Mouse (Mus musculus) hindbrain, embryonic 16.5 days (tissue): ENCODE measurements around the gene Tm6sf2. TPM values are rescaled to one million over a fixed set of nuclear protein-coding genes. Genes with fewer than 3 reads are reported as not detected.
A peak's percentile ranks its signal among the peaks of the same experiment; 100 is the strongest.

Experiments
- ATAC-seq: fragments of 200-750 bp; cut with Nextera tagmentation; 2 replicates; pipeline ENCODE4 v1.8.0; 2017; ENCODE audit warnings: moderate TSS enrichment, moderate library complexity
- H3K27ac ChIP-seq: fragments of 300-500 bp; sonication (generic); 2 replicates; pipeline ENCODE4 v1.5.1; 2014; ENCODE audit warnings: low read depth, mild to moderate bottlenecking, control low read depth, low read length, moderate library complexity
- H3K27me3 ChIP-seq: fragments of 300-500 bp; sonication (generic); replicated peaks from 2 replicates; pipeline ENCODE4 v1.6.1; 2014; ENCODE audit warnings: low read length; ENCODE audit not compliant: control insufficient read depth, insufficient read depth
- H3K36me3 ChIP-seq: fragments of 300-500 bp; sonication (generic); 2 replicates; pipeline ENCODE4 v1.6.1; 2014; ENCODE audit warnings: mild to moderate bottlenecking, low read length, moderate library complexity, mixed read lengths; ENCODE audit not compliant: control insufficient read depth, insufficient read depth
- H3K4me1 ChIP-seq: fragments of 300-500 bp; sonication (generic); 2 replicates; pipeline ENCODE4 v1.6.1; 2014; ENCODE audit warnings: low read depth, low read length; ENCODE audit not compliant: control insufficient read depth, insufficient read depth
- H3K4me2 ChIP-seq: fragments of 300-500 bp; sonication (generic); 2 replicates; pipeline ENCODE4 v1.6.1; 2014; ENCODE audit warnings: mild to moderate bottlenecking, low read length, control low read depth, moderate library complexity
- H3K4me3 ChIP-seq: fragments of 300-500 bp; sonication (generic); 2 replicates; pipeline ENCODE4 v1.5.1; 2014; ENCODE audit warnings: mild to moderate bottlenecking, low read length, control low read depth, moderate library complexity
- H3K9ac ChIP-seq: fragments of 300-500 bp; sonication (generic); 2 replicates; pipeline ENCODE4 v1.6.1; 2014; ENCODE audit warnings: low read depth, mild to moderate bottlenecking, control low read depth, low read length, moderate library complexity
- H3K9me3 ChIP-seq: fragments of 300-500 bp; sonication (generic); 2 replicates; pipeline ENCODE4 v1.6.1; 2014; ENCODE audit warnings: mild to moderate bottlenecking, low read length, moderate library complexity; ENCODE audit not compliant: control insufficient read depth
- WGBS: fragments of 180-500 bp; shearing (Covaris S2); extraction: QIAGEN DNeasy Blood & Tissue Kit; methylation state at CpG from one replicate; pipeline ENCODE4 v1.1.7; 2014; 5-methylcytosine and 5-hydroxymethylcytosine counted together
- polyA plus RNA-seq: library from polyadenylated mRNA; unstranded; fragments of >200 nt; fragmentation: Nextera tagmentation; extraction: Ambion mirVana; gene quantifications from 2 replicates; pipeline ENCODE4 v1.2.1, GENCODE M21; 2015

Gene Tm6sf2
- polyA plus RNA-seq, result 1.2 and 1.4 TPM in 2 replicates

- H3K9ac ChIP-seq, result no peak within 1 kb of the TSS
- no peaks in the 10 kb centered on the region for H3K27me3 ChIP-seq
- no peak within 1 kb of the TSS; the same call in 1 of the 2 replicates for H3K27ac ChIP-seq
- ATAC-seq, result peak; percentile 50
- H3K9me3 ChIP-seq, result no peaks in the 10 kb centered on the region
- H3K4me2 ChIP-seq, result peak within 1 kb of the TSS; percentile 34; the same call in 1 of the 2 replicates
- peaks cover 33% of the 10 kb centered on the region for H3K36me3 ChIP-seq
- no peak within 1 kb of the TSS for H3K4me3 ChIP-seq
- 15% methylated on average over 16 of the region's 27 CpGs for WGBS
- no peaks in the 10 kb centered on the region; the same call in 1 of the 2 replicates for H3K4me1 ChIP-seq
Observed at GRCm38 (mm10) chr8:70072441-70073069, at the start of gene Tm6sf2. Gene Tm6sf2, plus strand, starts transcription at chr8:70072924.

GRCm38 (mm10) chr8:70023596-70023995, 49.1 kb upstream of the Tm6sf2 start:
- no peak overlapping the region for H3K9ac ChIP-seq
- no peaks in the 10 kb centered on the region for H3K9me3 ChIP-seq
- no peak overlapping the region for H3K4me2 ChIP-seq
- H3K36me3 ChIP-seq, result peaks cover 86% of the 10 kb centered on the region
- no peaks in the 10 kb centered on the region for H3K4me1 ChIP-seq
- no peak overlapping the region for H3K27ac ChIP-seq
- ATAC-seq, result no peak; the same call in 1 of the 2 replicates
- no peaks in the 10 kb centered on the region for H3K27me3 ChIP-seq
- WGBS, result 71% methylated on average over 8 of the region's 8 CpGs
- no peak overlapping the region for H3K4me3 ChIP-seq

GRCm38 (mm10) chr8:70026151-70026550, 46.6 kb upstream of the Tm6sf2 start:
- no peak overlapping the region for H3K27ac ChIP-seq
- H3K27me3 ChIP-seq, result no peaks in the 10 kb centered on the region
- H3K4me2 ChIP-seq, result no peak overlapping the region
- no peaks in the 10 kb centered on the region for H3K9me3 ChIP-seq
- no peak overlapping the region for H3K9ac ChIP-seq
- no peaks in the 10 kb centered on the region for H3K4me1 ChIP-seq
- 97% methylated on average over 2 of the region's 2 CpGs for WGBS
- no peak for ATAC-seq
- peaks cover 79% of the 10 kb centered on the region for H3K36me3 ChIP-seq
- no peak overlapping the region for H3K4me3 ChIP-seq

GRCm38 (mm10) chr8:70030255-70030654, 42.5 kb upstream of the Tm6sf2 start:
- Histone ChIP-seq H3K27me3 (no peaks in the 10 kb centered on the region), H3K4me2 (no peak overlapping the region), H3K9me3 (no peaks in the 10 kb centered on the region), H3K4me3 (no peak overlapping the region), H3K27ac (no peak overlapping the region), H3K9ac (no peak overlapping the region), H3K36me3 (peaks cover 45% of the 10 kb centered on the region), H3K4me1 (no peaks in the 10 kb centered on the region)
- 82% methylated on average over 1 of the region's 1 CpGs for WGBS
- no peak for ATAC-seq

GRCm38 (mm10) chr8:70037994-70038393, 34.7 kb upstream of the Tm6sf2 start:
- 97% methylated on average over 1 of the region's 1 CpGs for WGBS

GRCm38 (mm10) chr8:70041885-70042546, 30.7 kb upstream of the Tm6sf2 start:
- no peaks in the 10 kb centered on the region for H3K9me3 ChIP-seq
- peaks cover 29% of the 10 kb centered on the region for H3K4me1 ChIP-seq
- H3K9ac ChIP-seq, result peak overlapping the region; percentile 99
- WGBS, result under 1% methylated on average over 46 of the region's 47 CpGs
- H3K36me3 ChIP-seq, result no peaks in the 10 kb centered on the region
- peak overlapping the region; percentile 72 for H3K4me3 ChIP-seq
- peak overlapping the region; percentile 94 for H3K4me2 ChIP-seq
- ATAC-seq, result peak; percentile 44
- no peaks in the 10 kb centered on the region for H3K27me3 ChIP-seq
- peak overlapping the region; percentile 93 for H3K27ac ChIP-seq

More at GRCm38 (mm10) chr8:70037994-70038393, 34.7 kb upstream of the Tm6sf2 start:
- Histone ChIP-seq H3K27ac (no peak overlapping the region), H3K9ac (no peak overlapping the region), H3K4me1 (peaks cover 18% of the 10 kb centered on the region), H3K36me3 (no peaks in the 10 kb centered on the region), H3K27me3 (no peaks in the 10 kb centered on the region), H3K4me2 (no peak overlapping the region), H3K9me3 (no peaks in the 10 kb centered on the region), H3K4me3 (no peak overlapping the region)
- ATAC-seq, result no peak

- peak within 1 kb of the TSS; percentile 93 for H3K27ac ChIP-seq
Observed at GRCm38 (mm10) chr8:70042583-70043455, 29.9 kb upstream of the Tm6sf2 start, which contains the start of the genes Mau2 and Sugp1. Gene Mau2, minus strand, starts transcription at chr8:70042734. Gene Sugp1, plus strand, starts transcription at chr8:70042813.

GRCm38 (mm10) chr8:70043996-70044395, 28.7 kb upstream of the Tm6sf2 start:
- WGBS, result 87% methylated on average over 5 of the region's 5 CpGs
- H3K36me3 ChIP-seq, result 0 out of 2 replicates have a peak, but pooled peaks cover 2% of the 10 kb centered on the region
- peaks cover 29% of the 10 kb centered on the region for H3K4me1 ChIP-seq
- H3K9ac ChIP-seq, result peak overlapping the region; percentile 99
- peak overlapping the region; percentile 91 for H3K4me2 ChIP-seq
- H3K9me3 ChIP-seq, result no peaks in the 10 kb centered on the region
- H3K27ac ChIP-seq, result no peak overlapping the region
- no peak for ATAC-seq
- H3K27me3 ChIP-seq, result no peaks in the 10 kb centered on the region
- peak overlapping the region; percentile 72 for H3K4me3 ChIP-seq

More at GRCm38 (mm10) chr8:70042583-70043455, 29.9 kb upstream of the Tm6sf2 start, which contains the start of the genes Mau2 and Sugp1:
- Histone ChIP-seq H3K27me3 (no peaks in the 10 kb centered on the region), H3K9ac (peak within 1 kb of the TSS; percentile 99), H3K9me3 (no peaks in the 10 kb centered on the region), H3K4me1 (peaks cover 29% of the 10 kb centered on the region), H3K4me3 (peak within 1 kb of the TSS; percentile 72), H3K36me3 (no peaks in the 10 kb centered on the region), H3K4me2 (peak within 1 kb of the TSS; percentile 94)
- peak; percentile 98 for ATAC-seq
- WGBS, result under 1% methylated on average over 65 of the region's 65 CpGs
